Mouse (Mus musculus) lung, embryonic 16.5 days (tissue): ENCODE results near the gene Lhfpl4. TPM values are rescaled to one million over a fixed set of nuclear protein-coding genes. Genes with fewer than 3 reads are reported as not detected.

Experiments used
- ATAC-seq: fragments of 200-750 bp; cut with Nextera tagmentation; 2 replicates; pipeline ENCODE4 v1.8.0; 2017; ENCODE audit warnings: low read depth, mild to moderate bottlenecking, moderate library complexity
- H3K27ac ChIP-seq: fragments of 300-500 bp; sonication (generic); 2 replicates; pipeline ENCODE4 v1.5.1; 2014; ENCODE audit warnings: mild to moderate bottlenecking, control low read depth, low read length
- H3K27me3 ChIP-seq: fragments of 300-500 bp; sonication (generic); 2 replicates; pipeline ENCODE4 v1.6.1; 2014; ENCODE audit warnings: low read depth, low read length, mixed read lengths; ENCODE audit not compliant: control insufficient read depth, insufficient read depth
- H3K36me3 ChIP-seq: fragments of 300-500 bp; sonication (generic); 2 replicates; pipeline ENCODE4 v1.6.1; 2014; ENCODE audit warnings: low read length; ENCODE audit not compliant: control insufficient read depth, insufficient read depth
- H3K4me1 ChIP-seq: fragments of 300-500 bp; sonication (generic); replicated peaks from 2 replicates; pipeline ENCODE4 v1.6.1; 2014; ENCODE audit warnings: low read length, mixed read lengths; ENCODE audit not compliant: control insufficient read depth, insufficient read depth
- H3K4me2 ChIP-seq: fragments of 300-500 bp; sonication (generic); 2 replicates; pipeline ENCODE4 v1.6.1; 2014; ENCODE audit warnings: low read depth, low read length, control low read depth
- H3K4me3 ChIP-seq: fragments of 300-500 bp; sonication (generic); 2 replicates; pipeline ENCODE4 v1.5.1; 2014; ENCODE audit warnings: mild to moderate bottlenecking, low read length, control low read depth
- H3K9ac ChIP-seq: fragments of 300-500 bp; sonication (generic); 2 replicates; pipeline ENCODE4 v1.6.1; 2014; ENCODE audit warnings: low read length, control low read depth
- H3K9me3 ChIP-seq: fragments of 300-500 bp; sonication (generic); 2 replicates; pipeline ENCODE4 v1.6.1; 2016; ENCODE audit warnings: low read length; ENCODE audit not compliant: control insufficient read depth
- WGBS: fragments of 180-500 bp; shearing (Covaris S2); extraction: QIAGEN DNeasy Blood & Tissue Kit; methylation state at CpG from one replicate; pipeline ENCODE4 v1.1.7; 2014; 5-methylcytosine and 5-hydroxymethylcytosine counted together
- polyA plus RNA-seq: library from polyadenylated mRNA; unstranded; fragments of >200 nt; fragmentation: Nextera tagmentation; extraction: Ambion mirVana; gene quantifications from 2 replicates; pipeline ENCODE4 v1.2.1, GENCODE M21; 2015

Lhfpl4 gene
- polyA plus RNA-seq = 0.54 and 0.89 TPM in 2 replicates

DNA sequence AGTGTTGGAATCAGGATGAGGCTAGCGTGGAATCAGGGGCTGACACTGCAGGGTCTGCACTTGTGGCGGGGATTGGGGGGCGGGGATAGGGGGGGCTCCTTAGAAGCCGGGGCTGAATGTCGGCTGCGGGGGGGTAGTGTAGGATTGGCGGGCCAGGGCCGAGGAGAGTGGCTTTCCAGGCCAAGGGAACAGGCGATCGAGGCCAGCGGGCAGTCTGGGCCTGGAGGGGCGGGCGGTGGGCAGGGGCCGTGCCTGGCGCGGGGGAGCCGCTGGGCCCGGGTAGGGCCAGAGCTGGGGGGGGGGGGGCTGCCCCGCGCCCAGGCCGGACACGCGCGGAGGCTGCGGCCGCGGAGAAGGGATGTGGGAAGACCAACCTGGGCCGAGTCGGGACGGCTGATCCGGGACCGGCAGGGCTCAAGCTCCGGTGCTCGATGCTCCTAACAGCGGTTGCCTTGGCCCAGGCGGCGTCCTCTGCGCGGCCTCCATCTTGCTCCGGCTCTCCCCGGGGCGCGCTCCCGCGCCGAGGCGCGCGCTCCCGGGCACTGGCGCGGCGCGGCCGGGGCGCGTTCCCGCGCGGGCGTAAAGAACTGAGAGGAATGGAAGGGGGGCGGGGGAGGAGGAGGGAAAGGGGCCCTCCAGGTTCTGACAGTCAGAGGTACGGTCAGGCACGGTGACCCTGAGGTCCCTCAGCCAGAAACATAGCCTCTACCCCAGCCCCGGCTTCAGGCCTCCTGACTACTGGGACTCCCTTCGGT is at the start of gene Lhfpl4:
Gene Lhfpl4, minus strand, starts transcription at position 544 of the 755 bp plus-strand sequence.
- 1% methylated on average over 28 of the region's 66 CpGs for WGBS
- peaks cover 28% of the 10 kb centered on the region for H3K27me3 ChIP-seq
- H3K4me1 ChIP-seq = peaks cover 3% of the 10 kb centered on the region; the same call in 1 of the 2 replicates
- H3K27ac ChIP-seq = no peak within 1 kb of the TSS
- no peaks in the 10 kb centered on the region for H3K36me3 ChIP-seq
- peak within 1 kb of the TSS; percentile 69 for H3K4me2 ChIP-seq
- peak; percentile 38; the same call in 1 of the 2 replicates for ATAC-seq
- H3K4me3 ChIP-seq = peak within 1 kb of the TSS; percentile 53
- no peaks in the 10 kb centered on the region for H3K9me3 ChIP-seq
- H3K9ac ChIP-seq = peak within 1 kb of the TSS; percentile 47; the same call in 1 of the 2 replicates

DNA sequence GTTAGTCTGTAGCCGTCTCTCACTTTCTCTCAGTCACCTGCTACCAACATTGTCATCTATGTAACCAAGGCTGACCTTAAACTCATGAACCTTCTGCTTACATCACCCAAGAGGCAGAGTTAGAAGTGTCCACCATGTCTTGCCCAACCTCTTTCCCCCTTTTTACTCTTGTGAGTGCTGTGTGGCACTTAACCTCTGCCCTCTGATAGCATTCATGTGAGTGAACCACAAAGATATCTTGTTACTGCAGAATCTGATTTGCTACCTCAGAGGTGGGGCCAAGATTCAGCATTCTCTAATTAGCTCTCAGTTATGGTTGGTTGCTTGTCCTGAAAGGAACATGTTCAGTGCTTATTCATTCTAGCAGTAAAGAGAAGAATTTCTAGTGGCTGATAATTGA is 47.6 kb upstream of the Lhfpl4 start:
- H3K27me3 ChIP-seq = no peaks in the 10 kb centered on the region
- no peaks in the 10 kb centered on the region for H3K9me3 ChIP-seq
- ATAC-seq = no peak
- peaks cover 9% of the 10 kb centered on the region for H3K36me3 ChIP-seq
- peaks cover 10% of the 10 kb centered on the region for H3K4me1 ChIP-seq
- WGBS = 59% methylated on average over 1 of the region's 1 CpGs
- H3K4me2 ChIP-seq = no peak overlapping the region
- no peak overlapping the region for H3K27ac ChIP-seq
- no peak overlapping the region for H3K9ac ChIP-seq
- no peak overlapping the region for H3K4me3 ChIP-seq

DNA sequence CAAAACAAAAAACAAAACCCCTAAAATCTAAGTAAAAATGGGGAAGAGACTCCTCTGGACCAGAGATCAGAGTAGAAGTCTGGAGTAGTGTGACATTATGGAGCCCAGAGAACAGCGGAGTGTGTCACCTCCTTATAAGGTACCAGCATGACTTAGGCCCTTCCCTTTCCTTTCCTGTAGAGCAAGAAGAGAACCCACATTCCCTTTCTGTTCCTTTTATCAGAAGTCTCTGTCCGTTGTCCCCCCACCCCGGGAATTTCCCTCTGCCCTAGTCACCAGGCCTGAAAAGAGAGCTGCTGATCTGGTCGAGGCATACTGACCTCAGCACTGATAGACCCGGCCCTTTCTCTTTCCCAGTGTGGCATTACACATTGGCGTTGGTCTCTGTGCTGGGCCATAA is 43.3 kb upstream of the Lhfpl4 start:
- peak overlapping the region; percentile 98 for H3K4me3 ChIP-seq
- no peaks in the 10 kb centered on the region for H3K27me3 ChIP-seq
- no peak overlapping the region for H3K27ac ChIP-seq
- peaks cover 4% of the 10 kb centered on the region; the same call in 1 of the 2 replicates for H3K36me3 ChIP-seq
- peak overlapping the region; percentile 88 for H3K4me2 ChIP-seq
- H3K4me1 ChIP-seq = peaks cover 12% of the 10 kb centered on the region
- no peak for ATAC-seq
- peak overlapping the region; percentile 94 for H3K9ac ChIP-seq
- 28% methylated on average over 6 of the region's 6 CpGs for WGBS
- no peaks in the 10 kb centered on the region for H3K9me3 ChIP-seq

DNA sequence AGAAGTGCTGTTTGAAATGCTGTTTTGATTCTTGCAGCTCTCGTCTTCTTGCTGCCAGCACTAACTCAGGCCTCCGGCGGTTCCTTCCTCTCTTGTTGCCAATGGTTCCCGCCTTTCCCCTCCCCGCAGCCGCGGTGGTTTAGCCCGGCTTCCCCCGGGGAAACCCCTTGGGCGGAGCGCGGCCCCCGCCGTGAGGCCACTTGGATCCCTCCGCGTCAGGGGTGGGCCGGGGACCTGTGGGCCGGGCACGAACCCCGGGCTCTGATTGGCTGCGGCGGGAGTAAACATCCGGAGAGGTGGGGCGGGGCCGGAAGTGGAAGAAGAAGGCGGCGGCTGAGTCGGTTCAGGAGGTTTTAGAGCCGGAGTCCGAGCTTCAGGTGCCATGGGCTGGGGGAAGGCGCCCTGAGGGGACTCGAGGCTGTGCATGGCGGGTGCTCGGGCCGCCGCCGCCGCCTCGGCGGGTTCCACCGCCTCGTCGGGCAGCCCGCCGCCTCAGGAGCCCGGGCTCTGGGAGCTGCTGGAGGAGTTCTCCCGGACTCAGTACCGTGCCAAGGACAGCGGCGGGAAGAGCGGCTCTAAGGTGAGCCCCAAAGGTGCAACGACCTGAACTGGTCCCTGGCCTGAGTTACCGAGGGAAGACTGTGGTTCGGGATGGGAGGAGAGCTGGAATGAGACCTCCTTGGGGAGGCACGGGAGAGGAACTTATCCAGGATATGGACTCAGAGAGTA is 42.5 kb upstream of the Lhfpl4 start, which contains the start of gene Mtmr14:
Gene Mtmr14, plus strand, starts transcription at position 302 of the 729 bp plus-strand sequence.
- Histone ChIP-seq H3K4me3 (peak within 1 kb of the TSS; percentile 98), H3K9ac (peak within 1 kb of the TSS; percentile 94), H3K27me3 (no peaks in the 10 kb centered on the region), H3K9me3 (no peaks in the 10 kb centered on the region), H3K27ac (peak within 1 kb of the TSS; percentile 48), H3K36me3 (peaks cover 4% of the 10 kb centered on the region; the same call in 1 of the 2 replicates), H3K4me2 (peak within 1 kb of the TSS; percentile 88), H3K4me1 (peaks cover 12% of the 10 kb centered on the region)
- under 1% methylated on average over 50 of the region's 55 CpGs for WGBS
- peak; percentile 100 for ATAC-seq

DNA sequence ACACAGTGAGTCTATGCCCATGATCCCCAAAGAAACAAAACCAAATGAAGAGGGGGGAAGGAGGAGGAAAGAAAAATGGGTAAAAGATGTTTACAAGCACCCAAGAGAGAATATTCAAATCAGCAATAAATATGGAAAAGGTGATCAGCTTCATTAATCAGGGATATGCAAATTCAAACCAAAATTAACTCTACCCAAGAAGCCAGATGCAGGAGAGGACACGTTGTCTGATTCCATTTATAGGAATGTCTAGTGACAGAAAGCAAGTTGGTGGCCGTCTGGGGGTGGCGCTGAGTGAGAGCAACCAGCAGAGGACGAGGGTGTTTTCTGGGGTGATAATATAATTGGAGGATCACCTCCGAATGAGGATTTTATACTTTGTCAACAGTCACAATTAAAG is 40.0 kb upstream of the Lhfpl4 start:
- Histone ChIP-seq H3K27me3 (no peaks in the 10 kb centered on the region), H3K27ac (no peak overlapping the region), H3K4me2 (no peak overlapping the region), H3K4me3 (no peak overlapping the region), H3K36me3 (no peaks in the 10 kb centered on the region), H3K9me3 (no peaks in the 10 kb centered on the region), H3K4me1 (peaks cover 12% of the 10 kb centered on the region), H3K9ac (no peak overlapping the region)
- ATAC-seq = no peak
- 71% methylated on average over 5 of the region's 5 CpGs for WGBS

DNA sequence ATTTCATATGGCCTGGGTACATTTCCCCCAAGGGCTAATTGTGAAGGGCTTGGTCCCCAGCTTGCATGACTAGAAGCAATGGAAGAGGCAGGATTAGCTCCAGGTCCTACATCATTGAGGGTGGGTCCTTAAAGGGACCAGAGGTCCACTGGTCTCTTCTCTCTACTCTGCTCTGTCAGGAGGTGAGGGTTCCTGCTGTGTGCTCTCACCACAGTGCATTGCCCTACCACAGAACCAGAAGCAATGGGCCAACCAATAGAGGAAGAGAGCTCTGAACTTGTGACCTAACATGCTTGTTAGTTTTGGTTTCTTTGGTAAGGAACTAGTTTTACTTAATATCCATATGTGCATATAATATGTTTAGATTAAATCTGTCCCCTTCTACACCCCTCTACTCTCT is 31.5 kb upstream of the Lhfpl4 start:
- Histone ChIP-seq H3K27ac (no peak overlapping the region), H3K9me3 (no peaks in the 10 kb centered on the region), H3K27me3 (no peaks in the 10 kb centered on the region), H3K9ac (no peak overlapping the region), H3K4me3 (no peak overlapping the region), H3K36me3 (no peaks in the 10 kb centered on the region), H3K4me1 (no peaks in the 10 kb centered on the region), H3K4me2 (no peak overlapping the region)
- ATAC-seq = no peak

DNA sequence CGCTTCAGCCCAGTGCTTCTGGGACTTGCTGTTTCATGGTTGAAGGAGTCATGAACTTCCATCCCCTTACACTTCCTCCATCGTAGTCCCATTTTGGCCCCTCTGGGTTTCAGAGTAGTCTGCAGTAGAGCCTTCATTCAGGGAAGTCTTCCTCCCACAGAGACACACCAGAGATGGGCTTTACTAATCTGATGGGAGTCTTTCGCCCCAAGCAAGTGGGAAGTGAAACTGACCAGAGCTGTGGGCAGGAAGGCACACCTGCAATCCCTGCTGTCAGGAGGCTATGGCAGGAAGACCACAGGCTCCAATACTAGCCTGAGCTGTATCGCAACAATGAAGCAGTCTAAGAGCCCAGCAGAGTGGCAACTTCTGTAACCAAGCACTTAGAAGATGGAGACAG is 30.6 kb upstream of the Lhfpl4 start:
- Histone ChIP-seq H3K4me3 (no peak overlapping the region), H3K9me3 (no peaks in the 10 kb centered on the region), H3K27ac (no peak overlapping the region), H3K4me1 (no peaks in the 10 kb centered on the region), H3K4me2 (no peak overlapping the region), H3K27me3 (no peaks in the 10 kb centered on the region), H3K9ac (no peak overlapping the region), H3K36me3 (no peaks in the 10 kb centered on the region)
- WGBS = 76% methylated on average over 4 of the region's 4 CpGs
- ATAC-seq = no peak

DNA sequence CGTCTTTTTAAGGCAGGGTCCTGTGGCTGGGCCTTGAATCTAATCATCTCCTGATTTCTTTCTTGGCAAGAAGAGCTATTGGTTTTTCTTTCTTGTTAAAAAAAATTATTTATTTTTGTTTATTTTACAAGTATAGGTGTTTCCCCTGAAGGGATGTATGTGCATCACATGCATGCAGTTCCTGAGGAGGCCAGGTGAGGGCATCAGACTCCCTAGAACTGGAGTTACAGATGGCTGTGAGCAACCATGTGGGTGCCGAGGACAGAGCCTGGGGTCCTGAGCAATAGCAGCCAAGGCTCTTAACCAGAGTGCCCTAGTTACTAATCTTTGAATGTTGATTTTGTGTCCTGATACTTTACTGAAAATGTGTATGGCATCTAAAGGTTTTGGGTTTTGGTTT is 21.1 kb upstream of the Lhfpl4 start:
- H3K4me1 ChIP-seq = no peaks in the 10 kb centered on the region
- no peaks in the 10 kb centered on the region for H3K9me3 ChIP-seq
- no peak overlapping the region for H3K9ac ChIP-seq
- ATAC-seq = no peak
- H3K4me2 ChIP-seq = no peak overlapping the region
- no peaks in the 10 kb centered on the region for H3K36me3 ChIP-seq
- no peaks in the 10 kb centered on the region for H3K27me3 ChIP-seq
- H3K27ac ChIP-seq = no peak overlapping the region
- 61% methylated on average over 2 of the region's 2 CpGs for WGBS
- no peak overlapping the region for H3K4me3 ChIP-seq

DNA sequence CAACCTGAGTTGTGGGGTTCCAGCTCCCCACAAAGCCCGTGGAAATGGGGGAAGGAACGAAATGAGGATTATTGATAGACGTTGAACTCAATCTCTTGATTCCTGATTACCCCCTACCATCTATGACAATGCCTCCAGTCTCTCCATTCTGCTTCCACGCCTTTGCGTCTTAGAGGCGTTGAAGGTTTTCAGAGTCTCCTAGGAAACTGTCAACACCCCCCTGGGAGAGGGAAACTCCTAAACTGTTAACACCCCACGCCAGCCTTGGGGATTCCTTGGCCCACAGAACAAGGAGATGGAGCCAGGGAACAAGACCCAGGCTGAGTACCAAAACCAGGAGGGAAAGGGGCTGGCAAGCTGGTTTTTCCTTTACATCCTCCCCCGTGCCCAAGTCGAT is 410 bp upstream of the Lhfpl4 start:
- ATAC-seq = no peak
- Histone ChIP-seq H3K27ac (no peak overlapping the region), H3K4me1 (peaks cover 3% of the 10 kb centered on the region; the same call in 1 of the 2 replicates), H3K36me3 (no peaks in the 10 kb centered on the region), H3K4me3 (peak overlapping the region; percentile 53), H3K4me2 (peak overlapping the region; percentile 69), H3K27me3 (peaks cover 28% of the 10 kb centered on the region), H3K9ac (no peak overlapping the region), H3K9me3 (no peaks in the 10 kb centered on the region)
- WGBS = 13% methylated on average over 9 of the region's 9 CpGs
